In genomic region chr5:92679441-92679840, GRCm38 (mm10) we compare ENCODE assay signal across 9 mouse cellular contexts. TPM values are rescaled to one million over a fixed set of nuclear protein-coding genes. Genes with fewer than 3 reads are reported as not detected.
A peak's percentile ranks its signal among the peaks of the same experiment; 100 is the strongest.
DNase-seq lines count a peak whose midpoint lies in the region; ATAC-seq and TF ChIP-seq lines count a peak whose summit lies in the region.
"Had no signal": no experiment of that assay in that cellular context is flagged by ENCODE, and none has a peak within 500 bp of the region (broad histone marks: within the 10 kb centered on the region; RNA-seq: fewer than 3 reads in every experiment).

No protein-coding gene starts in this region.

- H3K9ac ChIP-seq in forebrain, embryonic 15.5 days (replicated peaks): no peak overlapping the region
- H3K9ac ChIP-seq in liver, embryonic 14.5 days (replicated peaks): no peak overlapping the region

- intact Hi-C loops in left cerebral cortex, postnatal 25 days (cut with DNase I): loop anchor here (1.0 to 10.0 kb wide), 3 partner anchors 47 to 585 kb away; partner anchors contain the start of gene Ccng2

- no peak overlapping the region for H3K27ac ChIP-seq in forebrain, embryonic 10.5 days
- H3K27ac ChIP-seq in forebrain, embryonic 15.5 days (replicated peaks): no peak overlapping the region
- H3K27ac ChIP-seq in liver, embryonic 14.5 days: no peak overlapping the region
- H3K27ac ChIP-seq: macrophage had no signal

- no peak overlapping the region for H3K4me3 ChIP-seq in forebrain, embryonic 10.5 days
- H3K4me3 ChIP-seq in forebrain, embryonic 15.5 days: no peak overlapping the region
- no peak overlapping the region for H3K4me3 ChIP-seq in liver, embryonic 14.5 days (ENCODE audit: insufficient read depth in 1 of 2, low read depth in 2 of 2, low read length in 2 of 2)

- no peaks in the 10 kb centered on the region for H3K36me3 ChIP-seq in forebrain, embryonic 10.5 days (replicated peaks)
- H3K36me3 ChIP-seq in forebrain, embryonic 15.5 days: no peaks in the 10 kb centered on the region
- no peaks in the 10 kb centered on the region for H3K36me3 ChIP-seq in liver, embryonic 14.5 days (replicated peaks; ENCODE audit: control insufficient read depth, insufficient read depth, low read depth)

- no peak for TF ChIP-seq EP300 in liver, embryonic 14.5 days (IDR thresholded peaks at IDR 0.05; ENCODE audit: low read depth)

- H3K4me2 ChIP-seq in forebrain, embryonic 15.5 days (replicated peaks): no peak overlapping the region
- H3K4me2 ChIP-seq in liver, embryonic 14.5 days (ENCODE audit: low read depth): no peak overlapping the region

- H3K4me1 ChIP-seq in forebrain, embryonic 10.5 days: peaks cover 51% of the 10 kb centered on the region
- H3K4me1 ChIP-seq in forebrain, embryonic 15.5 days: peaks cover 27% of the 10 kb centered on the region
- peaks cover 0 to 9% of the 10 kb centered on the region in 2 experiments; a peak in 3 of 4 replicates for H3K4me1 ChIP-seq in liver, embryonic 14.5 days (replicated peaks; ENCODE audit: control insufficient read depth in 2 of 2, insufficient read depth in 2 of 2, low read length in 1 of 2)

- H3K27me3 ChIP-seq in forebrain, embryonic 10.5 days (ENCODE audit: poor library complexity, severe bottlenecking): peaks cover 12% of the 10 kb centered on the region
- no peaks in the 10 kb centered on the region for H3K27me3 ChIP-seq in forebrain, embryonic 15.5 days
- peaks cover 27% of the 10 kb centered on the region for H3K27me3 ChIP-seq in liver, embryonic 14.5 days (ENCODE audit: control insufficient read depth, insufficient read depth, low read length)

- no peaks in the 10 kb centered on the region for H3K9me3 ChIP-seq in forebrain, embryonic 10.5 days
- H3K9me3 ChIP-seq in forebrain, embryonic 15.5 days: no peaks in the 10 kb centered on the region
- H3K9me3 ChIP-seq in liver, embryonic 14.5 days (ENCODE audit: control insufficient read depth, low read length): no peaks in the 10 kb centered on the region

- 39% methylated on average over 4 of the region's 4 CpGs for WGBS in forebrain, embryonic 10.5 days
- WGBS in forebrain, embryonic 15.5 days: 19% methylated on average over 4 of the region's 4 CpGs
- whole genome bisulfite sequencing in liver, embryonic 14.5 days (ENCODE audit: insufficient replicate concordance): 32% methylated on average over 4 of the region's 4 CpGs

- DNase-seq in forebrain, embryonic 10.5 days (ENCODE audit: extremely low spot score, low spot score): peak; percentile 30
- DNase-seq in liver, embryonic 14.5 days (ENCODE audit: low read depth in 3 of 3, low spot score in 3 of 3): peak in 1 of 3 experiments; percentile 4
- DNase-seq in liver: no peak
- peak; percentile 94 for DNase-seq in brain, embryonic 14.5 days (ENCODE audit: low read depth)
- DNase-seq in left cerebral cortex, postnatal 25 days (ENCODE audit: low spot score in 2 of 2): peak; percentile 41 to 73
- DNase-seq in T-cell, adult 2 months (ENCODE audit: low spot score): no peak
- DNase-seq in ovary, postnatal 10 days (ENCODE audit: low spot score): no peak

- no peak for ATAC-seq in forebrain, embryonic 15.5 days (replicated peaks)
- ATAC-seq in liver, embryonic 14.5 days (ENCODE audit: insufficient read depth): no peak

- peak; percentile 28; the same call in 1 of the 2 replicates for TF ChIP-seq CTCF in liver, embryonic 14.5 days (IDR thresholded peaks at IDR 0.05; ENCODE audit: low read depth)
- TF ChIP-seq CTCF in brain, embryonic 14.5 days (IDR thresholded peaks at IDR 0.05; ENCODE audit: borderline replicate concordance, extremely low read depth, insufficient read depth, insufficient read length): peak; percentile 20; the same call in 1 of the 2 replicates

- no peak for TF ChIP-seq POLR2A in brain, embryonic 14.5 days (IDR thresholded peaks at IDR 0.05; ENCODE audit: borderline replicate concordance, extremely low read depth, insufficient read depth, insufficient read length, poor library complexity, severe bottlenecking)

RNA-seq across cellular contexts. Expression of gene Shroom3, which starts 3.8 kb away (rescaled TPM):
- 8.1 and 9.1 TPM in 2 replicates for polyA plus RNA-seq in forebrain, embryonic 10.5 days (2016; fragmentation: Nextera tagmentation; extraction: Ambion mirVana)
- 2.4 and 2.9 TPM in 2 replicates for polyA plus RNA-seq in forebrain, embryonic 15.5 days (2015; fragmentation: Nextera tagmentation; extraction: Ambion mirVana)
- polyA plus RNA-seq in liver, embryonic 14.5 days (2012; rRNA removed): 0.30 and 0.35 TPM in 2 replicates
- 0.11 and 0.35 TPM in 2 replicates for polyA plus RNA-seq in liver, embryonic 14.5 days (2014; fragmentation: Nextera tagmentation; extraction: Ambion mirVana)
- 5.3 and 8.0 TPM in 2 replicates for polyA plus RNA-seq in brain, embryonic 14.5 days (2012; rRNA removed)
- 1 to 10 TPM; 4.4 to 4.9 TPM for total RNA-seq in left cerebral cortex, postnatal 25 days (2021)
- polyA plus RNA-seq: macrophage had no signal

RNA-seq across cellular contexts. Expression of gene Ccdc158, which starts 4.4 kb away (rescaled TPM):
- 0.86 and 1.4 TPM in 2 replicates for polyA plus RNA-seq in forebrain, embryonic 10.5 days (2016; fragmentation: Nextera tagmentation; extraction: Ambion mirVana)
- 0.45 and 0.75 TPM in 2 replicates for polyA plus RNA-seq in forebrain, embryonic 15.5 days (2015; fragmentation: Nextera tagmentation; extraction: Ambion mirVana)
- 0.11 and 0.21 TPM in 2 replicates for polyA plus RNA-seq in liver, embryonic 14.5 days (2012; rRNA removed)
- polyA plus RNA-seq in liver, embryonic 14.5 days (2014; fragmentation: Nextera tagmentation; extraction: Ambion mirVana): 0.04 and 0.09 TPM in 2 replicates
- polyA plus RNA-seq in brain, embryonic 14.5 days (2012; rRNA removed): 0.67 and 0.83 TPM in 2 replicates
- total RNA-seq in left cerebral cortex, postnatal 25 days (2021): under 1 TPM; 0.18 to 0.76 TPM
- polyA plus RNA-seq: macrophage had no signal

Comparison
In these comparisons a context has a peak if more than half of its experiments do, and no peak if none do; other contexts are left out.
1. DNase-seq: peak in forebrain, embryonic 10.5 days (single experiment), brain, embryonic 14.5 days (single experiment) and left cerebral cortex, postnatal 25 days (2 of 2); none in liver (single experiment), T-cell, adult 2 months (single experiment) and ovary, postnatal 10 days (single experiment).